Mouse (Mus musculus) MEL (cell line): Measurements from ENCODE around the gene Fbln5.

Source experiments
- CTCF ChIP-seq, 3 experiments: IDR thresholded peaks in 2 of 3; conservative IDR thresholded peaks in 1 of 3; 2 replicates each; pipeline ENCODE4 v1.5.1; 2011 to 2012; ENCODE audit warnings: low read length in 3 of 3, low read depth in 2 of 3, mild to moderate bottlenecking in 2 of 3, improper control_type of control experiment in 1 of 3, inconsistent platforms in 1 of 3, mixed read lengths in 1 of 3, moderate library complexity in 1 of 3; ENCODE audit not compliant: control insufficient read depth in 1 of 3, insufficient read depth in 1 of 3, poor library complexity in 1 of 3, severe bottlenecking in 1 of 3
- KAT2A ChIP-seq: conservative IDR thresholded peaks from 2 replicates; pipeline ENCODE4 v1.6.1; 2012; ENCODE audit warnings: low read depth, low read length, improper control_type of control experiment, inconsistent platforms

DNA sequence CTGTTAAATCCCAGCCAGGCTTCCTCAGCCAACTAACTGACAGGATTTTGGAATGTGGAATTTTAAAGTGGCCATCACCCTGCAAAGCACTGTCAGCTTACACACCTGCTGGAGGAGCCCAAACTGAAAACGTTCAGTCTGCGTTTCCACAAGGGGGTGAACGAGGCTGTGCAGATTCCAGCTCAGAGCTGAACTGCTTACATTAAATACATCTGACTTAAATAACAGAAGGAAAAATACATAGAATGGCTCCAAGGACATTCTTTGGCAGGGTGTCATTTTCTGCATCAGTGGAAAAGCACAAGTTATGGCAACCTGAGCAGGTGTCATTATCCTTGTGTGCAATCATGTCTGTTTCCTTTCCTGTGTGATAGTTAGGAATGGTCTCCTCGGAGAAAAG is 44.7 kb downstream of the Fbln5 start:
- TF ChIP-seq CTCF (IDR thresholded peaks at IDR 0.05 in 2 of 3, conservative IDR thresholded peaks at IDR 0.05 in 1 of 3; ENCODE audit: control insufficient read depth in 1 of 3, insufficient read depth in 1 of 3, low read depth in 2 of 3, low read length in 3 of 3, poor library complexity in 1 of 3, severe bottlenecking in 1 of 3) (no peak), KAT2A (no peak)
